Mouse (Mus musculus) T-helper 1 cell (primary cell): Measurements from ENCODE around the gene Wfdc21.

Experiments used
- in situ Hi-C: fragments of 300-600 bp; cut with MboI, MseI; formaldehyde crosslinking; loops from one replicate; pipeline ENCODE4 v1.15.1; 2025; ENCODE audit warnings: high pct_unique_total_duplicates

Wfdc21 gene

DNA sequence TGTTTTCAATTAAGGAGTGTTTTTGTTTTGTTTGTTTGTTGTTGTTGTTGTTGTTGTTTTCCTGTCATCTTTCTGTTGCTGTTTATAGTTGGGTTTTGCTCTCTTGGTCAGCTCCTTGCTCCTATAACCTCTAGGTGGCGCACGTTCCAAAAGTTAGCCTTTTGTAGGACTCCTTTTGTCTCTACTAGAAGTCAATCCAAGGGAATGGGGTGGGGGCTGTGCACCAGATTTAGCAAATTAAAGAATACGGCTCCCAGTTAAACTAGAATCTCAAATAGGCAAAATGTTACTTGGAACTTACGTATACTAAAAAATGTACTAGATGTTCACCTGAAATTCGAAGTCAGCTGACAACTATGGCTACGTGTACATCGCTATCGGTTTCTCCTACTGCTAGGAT is 55.4 kb downstream of the Wfdc21 start:
- in situ Hi-C loops, result loop anchor here (5.0 kb wide), 1 partner anchor 115 kb away; no protein-coding TSS in a partner anchor
